Mouse (Mus musculus): ENCODE results near the gene Vav1.

- TF ChIP-seq CTCF (IDR thresholded peaks at IDR 0.05; ENCODE audit: low read depth, low read length) (no peak), POLR2A (IDR thresholded peaks at IDR 0.05; ENCODE audit: insufficient read depth, low read length) (no peak), EP300 (IDR thresholded peaks at IDR 0.05; ENCODE audit: insufficient read depth, low read depth, low read length) (no peak)
Observed at GRCm38 (mm10) chr17:57332241-57332640, 53.3 kb downstream of the Vav1 start.
